Mouse (Mus musculus) forebrain, embryonic 12.5 days (tissue): ENCODE data around the gene Phf19. TPM values are rescaled to one million over a fixed set of nuclear protein-coding genes. Genes with fewer than 3 reads are reported as not detected.

ENCODE experiments used
- ATAC-seq: fragments of 200-750 bp; cut with Nextera tagmentation; 2 replicates; pipeline ENCODE4 v1.8.0; 2017; ENCODE audit warnings: moderate TSS enrichment; ENCODE audit not compliant: low FRiP score
- H3K27ac ChIP-seq: fragments of 300-500 bp; sonication (generic); 2 replicates; pipeline ENCODE4 v1.5.1; 2016; ENCODE audit warnings: mild to moderate bottlenecking
- H3K27me3 ChIP-seq: fragments of 300-500 bp; sonication (generic); 2 replicates; pipeline ENCODE4 v1.6.1; 2016; ENCODE audit warnings: mild to moderate bottlenecking
- H3K36me3 ChIP-seq: fragments of 300-500 bp; sonication (generic); replicated peaks from 2 replicates; pipeline ENCODE4 v1.6.1; 2016; ENCODE audit warnings: mild to moderate bottlenecking
- H3K4me1 ChIP-seq: fragments of 300-500 bp; sonication (generic); 2 replicates; pipeline ENCODE4 v1.6.1; 2016
- H3K4me2 ChIP-seq: fragments of 300-500 bp; sonication (generic); 2 replicates; pipeline ENCODE4 v1.6.1; 2016; ENCODE audit warnings: mild to moderate bottlenecking, moderate library complexity
- H3K4me3 ChIP-seq: fragments of 300-500 bp; sonication (generic); replicated peaks from 2 replicates; pipeline ENCODE4 v1.5.1; 2016; ENCODE audit warnings: mild to moderate bottlenecking
- H3K9ac ChIP-seq: fragments of 300-500 bp; sonication (generic); 2 replicates; pipeline ENCODE4 v1.6.1; 2016; ENCODE audit warnings: mild to moderate bottlenecking
- H3K9me3 ChIP-seq: fragments of 300-500 bp; sonication (generic); 2 replicates; pipeline ENCODE4 v1.6.1; 2016
- WGBS: fragments of 180-500 bp; shearing (Covaris S2); methylation state at CpG from one replicate; pipeline ENCODE4 v1.1.7; 2016; 5-methylcytosine and 5-hydroxymethylcytosine counted together
- polyA plus RNA-seq: library from polyadenylated mRNA; unstranded; fragments of >200 nt; fragmentation: Nextera tagmentation; extraction: Ambion mirVana; gene quantifications from 2 replicates; pipeline ENCODE4 v1.2.1, GENCODE M21; 2016

Gene Phf19
- polyA plus RNA-seq, 1 experiment from 2014 or later: 3.9 TPM

GRCm38 (mm10) chr2:34953547-34954116, 39.8 kb upstream of the Phf19 start:
- Histone ChIP-seq H3K4me3 (no peak overlapping the region), H3K9me3 (no peaks in the 10 kb centered on the region), H3K4me1 (no peaks in the 10 kb centered on the region), H3K4me2 (no peak overlapping the region), H3K9ac (no peak overlapping the region), H3K27ac (no peak overlapping the region), H3K36me3 (no peaks in the 10 kb centered on the region), H3K27me3 (no peaks in the 10 kb centered on the region)
- no peak for ATAC-seq
- WGBS: 85% methylated on average over 2 of the region's 2 CpGs

- Histone ChIP-seq H3K27ac (no peak overlapping the region), H3K4me3 (no peak overlapping the region), H3K36me3 (no peaks in the 10 kb centered on the region), H3K4me2 (no peak overlapping the region), H3K4me1 (no peaks in the 10 kb centered on the region), H3K9ac (no peak overlapping the region), H3K27me3 (no peaks in the 10 kb centered on the region), H3K9me3 (no peaks in the 10 kb centered on the region)
- WGBS: 68% methylated on average over 4 of the region's 4 CpGs
- no peak for ATAC-seq
These were observed 39.2 kb upstream of the Phf19 start for GRCm38 (mm10) chr2:34953018-34953417.

GRCm38 (mm10) chr2:34951469-34951868, 37.6 kb upstream of the Phf19 start:
- H3K4me1 ChIP-seq: no peaks in the 10 kb centered on the region
- no peak overlapping the region for H3K9ac ChIP-seq
- H3K9me3 ChIP-seq: no peaks in the 10 kb centered on the region
- H3K4me2 ChIP-seq: no peak overlapping the region
- H3K27ac ChIP-seq: no peak overlapping the region
- H3K36me3 ChIP-seq: no peaks in the 10 kb centered on the region
- H3K4me3 ChIP-seq: no peak overlapping the region
- H3K27me3 ChIP-seq: no peaks in the 10 kb centered on the region
- ATAC-seq: no peak

- 31% methylated on average over 2 of the region's 2 CpGs for WGBS
- ATAC-seq: no peak
- no peak overlapping the region for H3K4me2 ChIP-seq
- H3K4me1 ChIP-seq: no peaks in the 10 kb centered on the region
- no peaks in the 10 kb centered on the region for H3K36me3 ChIP-seq
- H3K27ac ChIP-seq: no peak overlapping the region
- no peak overlapping the region for H3K9ac ChIP-seq
- no peak overlapping the region for H3K4me3 ChIP-seq
- no peaks in the 10 kb centered on the region for H3K9me3 ChIP-seq
- H3K27me3 ChIP-seq: no peaks in the 10 kb centered on the region
These were observed 34.8 kb upstream of the Phf19 start for GRCm38 (mm10) chr2:34948622-34949021.

GRCm38 (mm10) chr2:34946046-34946445, 32.2 kb upstream of the Phf19 start:
- Histone ChIP-seq H3K36me3 (no peaks in the 10 kb centered on the region), H3K4me2 (no peak overlapping the region), H3K4me3 (no peak overlapping the region), H3K27me3 (peaks cover 3% of the 10 kb centered on the region; the same call in 1 of the 2 replicates), H3K4me1 (no peaks in the 10 kb centered on the region), H3K9ac (no peak overlapping the region), H3K9me3 (no peaks in the 10 kb centered on the region), H3K27ac (no peak overlapping the region)
- WGBS: 70% methylated on average over 4 of the region's 4 CpGs
- ATAC-seq: no peak

- H3K9me3 ChIP-seq: no peaks in the 10 kb centered on the region
- 83% methylated on average over 4 of the region's 4 CpGs for WGBS
- H3K9ac ChIP-seq: no peak overlapping the region
- H3K27me3 ChIP-seq: peaks cover 4% of the 10 kb centered on the region; the same call in 1 of the 2 replicates
- no peak overlapping the region for H3K4me3 ChIP-seq
- no peaks in the 10 kb centered on the region for H3K36me3 ChIP-seq
- H3K27ac ChIP-seq: no peak overlapping the region
- no peak overlapping the region for H3K4me2 ChIP-seq
- no peak for ATAC-seq
- no peaks in the 10 kb centered on the region for H3K4me1 ChIP-seq
These were observed 31.8 kb upstream of the Phf19 start for GRCm38 (mm10) chr2:34945580-34945979.

GRCm38 (mm10) chr2:34944761-34945160, 30.9 kb upstream of the Phf19 start:
- peaks cover 4% of the 10 kb centered on the region; the same call in 1 of the 2 replicates for H3K27me3 ChIP-seq
- no peaks in the 10 kb centered on the region for H3K36me3 ChIP-seq
- no peak overlapping the region for H3K4me3 ChIP-seq
- ATAC-seq: no peak
- H3K9me3 ChIP-seq: no peaks in the 10 kb centered on the region
- H3K9ac ChIP-seq: no peak overlapping the region
- no peak overlapping the region for H3K4me2 ChIP-seq
- H3K27ac ChIP-seq: no peak overlapping the region
- WGBS: 26% methylated on average over 8 of the region's 8 CpGs
- H3K4me1 ChIP-seq: no peaks in the 10 kb centered on the region

GRCm38 (mm10) chr2:34943556-34944120, 29.8 kb upstream of the Phf19 start:
- Histone ChIP-seq H3K27ac (no peak overlapping the region), H3K9ac (no peak overlapping the region), H3K9me3 (no peaks in the 10 kb centered on the region), H3K4me3 (no peak overlapping the region), H3K4me2 (no peak overlapping the region), H3K36me3 (no peaks in the 10 kb centered on the region), H3K4me1 (no peaks in the 10 kb centered on the region), H3K27me3 (peaks cover 4% of the 10 kb centered on the region; the same call in 1 of the 2 replicates)
- ATAC-seq: no peak
- 90% methylated on average over 13 of the region's 13 CpGs for WGBS

GRCm38 (mm10) chr2:34941061-34941675, 27.3 kb upstream of the Phf19 start:
- Histone ChIP-seq H3K4me2 (no peak overlapping the region), H3K9me3 (no peaks in the 10 kb centered on the region), H3K27ac (no peak overlapping the region), H3K4me1 (peaks cover 4% of the 10 kb centered on the region; the same call in 1 of the 2 replicates), H3K4me3 (no peak overlapping the region), H3K9ac (no peak overlapping the region), H3K27me3 (peaks cover 8% of the 10 kb centered on the region; the same call in 1 of the 2 replicates), H3K36me3 (no peaks in the 10 kb centered on the region)
- WGBS: 80% methylated on average over 11 of the region's 11 CpGs
- ATAC-seq: no peak

GRCm38 (mm10) chr2:34940246-34940645, 26.4 kb upstream of the Phf19 start:
- no peak overlapping the region for H3K4me3 ChIP-seq
- ATAC-seq: no peak
- peaks cover 4% of the 10 kb centered on the region; the same call in 1 of the 2 replicates for H3K4me1 ChIP-seq
- no peak overlapping the region for H3K4me2 ChIP-seq
- H3K36me3 ChIP-seq: no peaks in the 10 kb centered on the region
- H3K9me3 ChIP-seq: no peaks in the 10 kb centered on the region
- WGBS: 82% methylated on average over 3 of the region's 5 CpGs
- H3K27me3 ChIP-seq: peaks cover 8% of the 10 kb centered on the region; the same call in 1 of the 2 replicates
- no peak overlapping the region for H3K27ac ChIP-seq
- H3K9ac ChIP-seq: no peak overlapping the region

- no peaks in the 10 kb centered on the region for H3K9me3 ChIP-seq
- no peaks in the 10 kb centered on the region for H3K36me3 ChIP-seq
- H3K4me1 ChIP-seq: peaks cover 4% of the 10 kb centered on the region; the same call in 1 of the 2 replicates
- no peak overlapping the region for H3K9ac ChIP-seq
- H3K4me2 ChIP-seq: no peak overlapping the region
- no peak overlapping the region for H3K4me3 ChIP-seq
- ATAC-seq: no peak
- H3K27ac ChIP-seq: no peak overlapping the region
- 82% methylated on average over 8 of the region's 8 CpGs for WGBS
- H3K27me3 ChIP-seq: peaks cover 8% of the 10 kb centered on the region; the same call in 1 of the 2 replicates
These were observed 24.7 kb upstream of the Phf19 start for GRCm38 (mm10) chr2:34938269-34939208.

GRCm38 (mm10) chr2:34937460-34937859, 23.6 kb upstream of the Phf19 start:
- 38% methylated on average over 5 of the region's 5 CpGs for WGBS
- Histone ChIP-seq H3K4me3 (no peak overlapping the region), H3K36me3 (no peaks in the 10 kb centered on the region)

More at GRCm38 (mm10) chr2:34937460-34937859, 23.6 kb upstream of the Phf19 start:
- Histone ChIP-seq H3K4me2 (no peak overlapping the region), H3K9me3 (no peaks in the 10 kb centered on the region), H3K27me3 (peaks cover 8% of the 10 kb centered on the region; the same call in 1 of the 2 replicates), H3K27ac (no peak overlapping the region), H3K4me1 (peaks cover 4% of the 10 kb centered on the region; the same call in 1 of the 2 replicates), H3K9ac (no peak overlapping the region)
- no peak for ATAC-seq
